Comparison of ENCODE assay signal across 17 mouse cellular contexts in genomic region chr13:35995696-35996426, GRCm38 (mm10). TPM values are rescaled to one million over a fixed set of nuclear protein-coding genes. Genes with fewer than 3 reads are reported as not detected.
DNase-seq lines count a peak whose midpoint lies in the region; ATAC-seq and TF ChIP-seq lines count a peak whose summit lies in the region.
"Had no signal": no experiment of that assay in that cellular context is flagged by ENCODE, and none has a peak within 500 bp of the region (broad histone marks: within the 10 kb centered on the region; RNA-seq: fewer than 3 reads in every experiment).

No protein-coding gene starts in this region.

- TF ChIP-seq EP300 in heart, postnatal 0 days (IDR thresholded peaks at IDR 0.05; ENCODE audit: low read depth): no peak

- no peaks in the 10 kb centered on the region for H3K36me3 ChIP-seq in heart, embryonic 10.5 days
- H3K36me3 ChIP-seq in limb, embryonic 14.5 days (ENCODE audit: control insufficient read depth, insufficient read depth, low read length): no peaks in the 10 kb centered on the region
- H3K36me3 ChIP-seq in limb, embryonic 10.5 days: no peaks in the 10 kb centered on the region
- no peaks in the 10 kb centered on the region for H3K36me3 ChIP-seq in heart, postnatal 0 days (replicated peaks; ENCODE audit: control insufficient read depth, insufficient read depth, low read length)

- H3K4me1 ChIP-seq in heart, embryonic 10.5 days: peaks cover 34% of the 10 kb centered on the region
- H3K4me1 ChIP-seq in limb, embryonic 14.5 days (ENCODE audit: control insufficient read depth, insufficient read depth, low read length): 0 out of 2 replicates have a peak, but pooled peaks cover 4% of the 10 kb centered on the region
- H3K4me1 ChIP-seq in limb, embryonic 10.5 days: no peaks in the 10 kb centered on the region
- peaks cover 49% of the 10 kb centered on the region for H3K4me1 ChIP-seq in heart, postnatal 0 days (ENCODE audit: control insufficient read depth, insufficient read depth)

- no peak overlapping the region for H3K4me2 ChIP-seq in limb, embryonic 14.5 days (replicated peaks; ENCODE audit: low read depth, low read length, severe bottlenecking)
- H3K4me2 ChIP-seq in heart, postnatal 0 days (ENCODE audit: low read depth, low read length): no peak overlapping the region
- H3K4me2 ChIP-seq: hindbrain, embryonic 14.5 days had no signal

- TF ChIP-seq POLR2A in limb, embryonic 14.5 days (IDR thresholded peaks at IDR 0.05; ENCODE audit: borderline replicate concordance, extremely low read depth, insufficient read depth, insufficient read length): no peak

- no peak overlapping the region for H3K4me3 ChIP-seq in heart, embryonic 10.5 days
- H3K4me3 ChIP-seq in limb, embryonic 14.5 days (replicated peaks; ENCODE audit: low read length): no peak overlapping the region
- H3K4me3 ChIP-seq in limb, embryonic 10.5 days: no peak overlapping the region
- H3K4me3 ChIP-seq in heart, postnatal 0 days (ENCODE audit: low read depth, low read length): no peak overlapping the region

- no peak for DNase-seq in heart, embryonic 10.5 days (ENCODE audit: low spot score)
- no peak for DNase-seq in heart, postnatal 10 days
- DNase-seq in limb, embryonic 14.5 days (ENCODE audit: low spot score): no peak
- DNase-seq in limb, embryonic 10.5 days (ENCODE audit: low spot score): no peak
- DNase-seq in adrenal gland, postnatal 14 days: peak; percentile 40
- DNase-seq in heart, postnatal 0 days (ENCODE audit: low spot score): no peak
- DNase-seq in urinary bladder, adult 18-20 months (ENCODE audit: low spot score in 2 of 2): no peak
- no peak for DNase-seq in kidney, postnatal 36 days
- DNase-seq: cerebellum, postnatal 25 days; gastrocnemius, postnatal 36 days; kidney, adult 11 months; kidney, postnatal 10 days; layer of hippocampus, adult 9-11 months; thymus, adult 2 months had no signal

- peak overlapping the region; percentile 49; the same call in 1 of the 2 replicates for H3K27ac ChIP-seq in heart, embryonic 10.5 days
- no peak overlapping the region for H3K27ac ChIP-seq in limb, embryonic 14.5 days (replicated peaks; ENCODE audit: low read depth, low read length)
- H3K27ac ChIP-seq in limb, embryonic 10.5 days: no peak overlapping the region
- peak overlapping the region; percentile 63 for H3K27ac ChIP-seq in heart, postnatal 0 days (ENCODE audit: low read depth)
- H3K27ac ChIP-seq: hindbrain, embryonic 14.5 days had no signal

- no peak for TF ChIP-seq CTCF in heart, postnatal 0 days (IDR thresholded peaks at IDR 0.05; ENCODE audit: low read depth)

- intact Hi-C loops in heart, postnatal 10 days (cut with DNase I): no loop called here

- 38% methylated on average over 2 of the region's 2 CpGs for WGBS in heart, embryonic 10.5 days
- 75% methylated on average over 2 of the region's 2 CpGs for WGBS in limb, embryonic 14.5 days
- WGBS in limb, embryonic 10.5 days: 84% methylated on average over 2 of the region's 2 CpGs
- 34% methylated on average over 2 of the region's 2 CpGs for WGBS in heart, postnatal 0 days

- H3K9ac ChIP-seq in limb, embryonic 14.5 days (ENCODE audit: low read depth, low read length, severe bottlenecking): no peak overlapping the region
- H3K9ac ChIP-seq in heart, postnatal 0 days (replicated peaks; ENCODE audit: low read depth, low read length): no peak overlapping the region
- H3K9ac ChIP-seq: hindbrain, embryonic 14.5 days had no signal

- H3K9me3 ChIP-seq in heart, embryonic 10.5 days: no peaks in the 10 kb centered on the region
- H3K9me3 ChIP-seq in limb, embryonic 14.5 days (ENCODE audit: control insufficient read depth, low read length): no peaks in the 10 kb centered on the region; the same call in 1 of the 2 replicates
- H3K9me3 ChIP-seq in limb, embryonic 10.5 days (replicated peaks): no peaks in the 10 kb centered on the region
- no peaks in the 10 kb centered on the region for H3K9me3 ChIP-seq in heart, postnatal 0 days (replicated peaks; ENCODE audit: control insufficient read depth, low read length)

- no peaks in the 10 kb centered on the region for H3K27me3 ChIP-seq in heart, embryonic 10.5 days (ENCODE audit: insufficient read depth, poor library complexity, severe bottlenecking)
- H3K27me3 ChIP-seq in limb, embryonic 14.5 days (ENCODE audit: control insufficient read depth, insufficient read depth, low read length): no peaks in the 10 kb centered on the region
- no peaks in the 10 kb centered on the region for H3K27me3 ChIP-seq in limb, embryonic 10.5 days (ENCODE audit: low read depth, poor library complexity, severe bottlenecking)
- no peaks in the 10 kb centered on the region for H3K27me3 ChIP-seq in heart, postnatal 0 days (ENCODE audit: control insufficient read depth, insufficient read depth, low read length)
- H3K27me3 ChIP-seq: megakaryocyte, embryonic 14.5 days had no signal

- peak; percentile 50; the same call in 1 of the 2 replicates for ATAC-seq in limb, embryonic 14.5 days (ENCODE audit: low FRiP score, low read depth)
- ATAC-seq in heart, postnatal 0 days (ENCODE audit: insufficient read depth, low read depth): no peak

RNA-seq across cellular contexts. Expression of gene Ppp1r3g, which starts 37.2 kb away (rescaled TPM):
- polyA plus RNA-seq in heart, embryonic 10.5 days (2016; fragmentation: Nextera tagmentation; extraction: Ambion mirVana): 6.2 and 7.6 TPM in 2 replicates
- total RNA-seq in heart, postnatal 10 days (2021): 1 to 10 TPM in 1 of 2 experiments, under 1 TPM in 1; 0.79 to 1.3 TPM
- polyA plus RNA-seq in limb, embryonic 14.5 days (2012; rRNA removed): 1.6 and 2.1 TPM in 2 replicates
- 2.0 and 2.2 TPM in 2 replicates for polyA plus RNA-seq in limb, embryonic 14.5 days (2014; fragmentation: Nextera tagmentation; extraction: Ambion mirVana)
- 1.4 and 1.6 TPM in 2 replicates for polyA plus RNA-seq in limb, embryonic 10.5 days (2016; fragmentation: Nextera tagmentation; extraction: Ambion mirVana)
- total RNA-seq in adrenal gland, postnatal 14 days (2021): 0.26 and 0.82 TPM in 2 replicates
- 2.7 and 11.8 TPM in 2 replicates for total RNA-seq in heart, postnatal 0 days (2014; rRNA removed; ENCODE audit: low replicate concordance)
- 2.5 TPM in 2 replicates for polyA plus RNA-seq in heart, postnatal 0 days (2015; fragmentation: Nextera tagmentation; extraction: Ambion mirVana)
- polyA plus RNA-seq: hindbrain, embryonic 14.5 days; small intestine, adult 2 months; thymus, adult 2 months had no signal

Comparison
In these comparisons a context has a peak if more than half of its experiments do, and no peak if none do; other contexts are left out.
1. H3K27ac ChIP-seq: peak in heart, embryonic 10.5 days (single experiment) and heart, postnatal 0 days (single experiment); none in limb, embryonic 14.5 days (single experiment) and limb, embryonic 10.5 days (single experiment).